Mouse (Mus musculus) hindbrain, postnatal 0 days (tissue): ENCODE measurements at regions not wholly inside any gene's neighbourhood (a gene's known extent, or its start where the extent isn't known, plus 50 kb on each side); places are given as distances from the start of the nearest gene placed in this dataset.
"Not testable (repeated sequence)": the region's sequence is repeated elsewhere in the genome, so short reads cannot be mapped to it uniquely, and the experiment has no call there.

Experiments used
- ATAC-seq: fragments of 200-750 bp; cut with Nextera tagmentation; 2 replicates; pipeline ENCODE4 v1.8.0; 2017; ENCODE audit warnings: mild to moderate bottlenecking, moderate TSS enrichment, moderate library complexity
- DNase-seq: peaks from one replicate; pipeline ENCODE4 v3.0.0-alpha.2; 2015; ENCODE audit warnings: low spot score
- H3K27ac ChIP-seq: fragments of 300-500 bp; sonication (generic); 2 replicates; pipeline ENCODE4 v1.5.1; 2014; ENCODE audit warnings: mild to moderate bottlenecking
- H3K27me3 ChIP-seq: fragments of 300-500 bp; sonication (generic); 2 replicates; pipeline ENCODE4 v1.6.1; 2014; ENCODE audit warnings: low read length, mixed read lengths; ENCODE audit not compliant: insufficient read depth
- H3K36me3 ChIP-seq: fragments of 300-500 bp; sonication (generic); 2 replicates; pipeline ENCODE4 v1.6.1; 2014; ENCODE audit warnings: low read length, mixed read lengths; ENCODE audit not compliant: insufficient read depth
- H3K4me1 ChIP-seq: fragments of 300-500 bp; sonication (generic); 2 replicates; pipeline ENCODE4 v1.6.1; 2014; ENCODE audit warnings: antibody characterized with exemption, low read length, mixed read lengths; ENCODE audit not compliant: insufficient read depth
- H3K4me2 ChIP-seq: fragments of 300-500 bp; sonication (generic); 2 replicates; pipeline ENCODE4 v1.6.1; 2014; ENCODE audit warnings: low read depth, mild to moderate bottlenecking, low read length, moderate library complexity, mixed read lengths
- H3K4me3 ChIP-seq: fragments of 300-500 bp; sonication (generic); 2 replicates; pipeline ENCODE4 v1.5.1; 2014; ENCODE audit warnings: low read length
- H3K9ac ChIP-seq: fragments of 300-500 bp; sonication (generic); replicated peaks from 2 replicates; pipeline ENCODE4 v1.6.1; 2014; ENCODE audit warnings: mild to moderate bottlenecking, low read length, moderate library complexity, mixed read lengths
- H3K9me3 ChIP-seq: fragments of 300-500 bp; sonication (generic); 2 replicates; pipeline ENCODE4 v1.6.1; 2016; ENCODE audit warnings: low read length, mixed read lengths
- CTCF ChIP-seq: IDR thresholded peaks from 2 replicates; pipeline ENCODE4 v1.5.1; 2016; ENCODE audit warnings: antibody characterized with exemption, control low read depth, low read depth
- WGBS: fragments of 180-500 bp; shearing (Covaris S2); extraction: QIAGEN DNeasy Blood & Tissue Kit; methylation state at CpG from one replicate; pipeline ENCODE4 v1.1.7; 2014; 5-methylcytosine and 5-hydroxymethylcytosine counted together

DNA sequence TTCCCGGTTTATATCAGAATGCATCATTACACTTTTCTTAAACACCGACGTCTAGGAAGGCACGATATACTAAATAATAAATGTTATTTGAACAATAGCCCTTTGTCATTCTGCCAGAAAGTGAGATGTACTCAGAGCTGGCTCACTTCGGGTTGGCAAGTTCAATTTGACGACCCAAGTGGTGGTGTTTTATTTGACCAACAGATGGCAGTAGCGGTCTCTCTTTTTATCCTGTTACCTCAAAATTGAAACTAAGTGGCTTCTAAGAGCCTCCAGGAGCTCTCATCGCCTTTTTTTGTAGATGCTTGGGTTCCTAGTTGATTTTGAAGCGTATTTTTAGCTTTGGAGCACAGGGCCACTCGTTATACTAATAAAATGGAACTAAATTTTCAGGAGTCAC lies 66.7 kb upstream of the Chmp2b start:
- 9% methylated on average over 10 of the region's 10 CpGs for WGBS
- H3K4me1 ChIP-seq, result no peaks in the 10 kb centered on the region
- peak; percentile 64; the same call in 1 of the 2 replicates for ATAC-seq
- H3K36me3 ChIP-seq, result no peaks in the 10 kb centered on the region
- no peak overlapping the region for H3K27ac ChIP-seq
- peak; percentile 72 for TF ChIP-seq CTCF
- H3K4me3 ChIP-seq, result no peak overlapping the region
- H3K9ac ChIP-seq, result no peak overlapping the region
- H3K27me3 ChIP-seq, result no peaks in the 10 kb centered on the region
- DNase-seq, result peak; percentile 90
- H3K9me3 ChIP-seq, result no peaks in the 10 kb centered on the region
- no peak overlapping the region for H3K4me2 ChIP-seq

DNA sequence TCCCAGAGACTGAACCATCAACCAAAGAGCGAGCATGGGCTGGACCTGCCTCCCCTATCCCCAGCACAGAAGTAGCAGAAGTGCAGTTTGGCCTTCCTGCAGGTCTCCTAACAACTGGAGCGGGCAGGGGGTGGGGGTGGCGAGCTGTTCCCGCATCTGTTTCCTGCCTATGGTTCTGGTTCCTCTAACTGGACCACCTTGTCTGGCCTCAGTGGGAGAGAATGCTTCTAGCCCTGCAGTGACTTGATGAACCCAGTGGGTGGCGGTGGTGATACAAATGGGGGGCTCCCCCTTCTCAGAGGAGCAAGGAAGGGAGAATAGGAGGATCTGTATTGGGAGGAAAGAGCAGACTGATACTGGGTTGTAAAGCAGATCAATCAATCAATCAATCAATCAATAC lies 69.2 kb upstream of the Chmp2b start:
- Histone ChIP-seq H3K4me3 (no peak overlapping the region), H3K9me3 (no peaks in the 10 kb centered on the region), H3K27ac (no peak overlapping the region), H3K4me2 (no peak overlapping the region), H3K4me1 (no peaks in the 10 kb centered on the region), H3K27me3 (no peaks in the 10 kb centered on the region), H3K9ac (no peak overlapping the region), H3K36me3 (no peaks in the 10 kb centered on the region)
- WGBS, result 65% methylated on average over 5 of the region's 5 CpGs
- ATAC-seq (no peak), DNase-seq (no peak)
- TF ChIP-seq CTCF, result no peak

DNA sequence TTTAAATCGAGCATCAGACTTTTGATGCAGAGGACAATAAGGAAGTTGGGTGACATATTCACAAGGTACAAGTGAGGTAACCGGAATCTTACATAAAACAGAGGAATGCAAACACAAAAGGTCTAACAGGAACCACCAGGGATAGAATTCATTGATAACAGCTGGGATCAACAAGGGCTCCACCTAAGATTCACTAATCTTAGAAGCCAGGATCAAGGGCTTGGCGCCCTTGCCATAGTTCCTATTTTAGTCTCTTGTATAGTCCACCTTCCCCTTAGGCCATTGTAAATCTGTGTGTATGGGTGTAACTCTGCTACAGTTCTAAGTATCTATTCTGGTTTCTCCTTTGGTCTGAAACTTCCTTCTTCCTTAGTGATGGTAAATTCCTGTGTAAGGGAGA lies 84.2 kb upstream of the Chmp2b start:
- not testable (repeated sequence) for H3K9ac ChIP-seq, H3K27me3 ChIP-seq, H3K36me3 ChIP-seq, ATAC-seq, H3K27ac ChIP-seq, H3K4me2 ChIP-seq, H3K4me1 ChIP-seq, DNase-seq, H3K9me3 ChIP-seq, H3K4me3 ChIP-seq
- WGBS, result 90% methylated on average over 3 of the region's 3 CpGs

- TF ChIP-seq CTCF, result no peak
- ATAC-seq (no peak), DNase-seq (no peak)
- Histone ChIP-seq H3K9ac (no peak overlapping the region), H3K27me3 (no peaks in the 10 kb centered on the region), H3K4me1 (no peaks in the 10 kb centered on the region), H3K4me2 (no peak overlapping the region), H3K27ac (no peak overlapping the region), H3K9me3 (no peaks in the 10 kb centered on the region), H3K36me3 (no peaks in the 10 kb centered on the region), H3K4me3 (no peak overlapping the region)
- 44% methylated on average over 3 of the region's 3 CpGs for WGBS
These were observed 86.5 kb upstream of the Chmp2b start for GRCm38 (mm10) chr16:65649061-65649460.

GRCm38 (mm10) chr16:65655490-65655889 lies 93.0 kb upstream of the Chmp2b start:
- Histone ChIP-seq H3K27me3 (no peaks in the 10 kb centered on the region), H3K9me3 (no peaks in the 10 kb centered on the region), H3K4me3 (no peak overlapping the region), H3K4me2 (no peak overlapping the region), H3K4me1 (no peaks in the 10 kb centered on the region), H3K27ac (no peak overlapping the region), H3K36me3 (no peaks in the 10 kb centered on the region), H3K9ac (no peak overlapping the region)
- DNase-seq (no peak), ATAC-seq (no peak)
- TF ChIP-seq CTCF, result no peak

GRCm38 (mm10) chr16:65657829-65658228 lies 95.3 kb upstream of the Chmp2b start:
- no peak for TF ChIP-seq CTCF
- H3K4me3 ChIP-seq, result no peak overlapping the region
- H3K27ac ChIP-seq, result no peak overlapping the region
- no peak for DNase-seq
- 28% methylated on average over 2 of the region's 2 CpGs for WGBS
- H3K4me2 ChIP-seq, result no peak overlapping the region
- no peak overlapping the region for H3K9ac ChIP-seq
- no peaks in the 10 kb centered on the region for H3K4me1 ChIP-seq
- no peaks in the 10 kb centered on the region for H3K27me3 ChIP-seq
- no peaks in the 10 kb centered on the region for H3K9me3 ChIP-seq
- H3K36me3 ChIP-seq, result no peaks in the 10 kb centered on the region
- peak; percentile 63; the same call in 1 of the 2 replicates for ATAC-seq

DNA sequence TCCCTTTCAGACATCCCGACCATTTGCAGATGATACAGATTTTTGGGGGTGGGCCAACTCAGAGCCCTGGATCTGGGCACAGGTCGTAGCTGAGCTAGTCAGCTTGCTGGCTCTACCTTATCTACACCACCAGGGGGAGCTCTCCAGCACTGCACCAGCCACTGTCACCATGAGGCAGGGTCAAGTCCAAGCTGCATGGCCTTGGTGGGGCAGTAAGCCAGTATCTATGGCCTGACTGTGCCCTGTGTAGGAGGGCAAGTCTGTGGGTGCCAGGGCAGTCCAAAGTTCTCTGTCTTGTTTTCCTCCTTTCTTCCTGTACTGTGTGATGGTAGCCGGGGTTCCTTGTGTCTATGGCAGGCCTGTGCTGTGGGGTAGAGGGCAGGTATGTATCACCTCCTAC lies 102.3 kb upstream of the Chmp2b start:
- DNase-seq, result no peak
- no peak overlapping the region for H3K4me3 ChIP-seq
- no peaks in the 10 kb centered on the region for H3K4me1 ChIP-seq
- no peak overlapping the region for H3K27ac ChIP-seq
- H3K9me3 ChIP-seq, result no peaks in the 10 kb centered on the region
- H3K4me2 ChIP-seq, result no peak overlapping the region
- H3K36me3 ChIP-seq, result no peaks in the 10 kb centered on the region
- ATAC-seq, result 0 out of 2 replicates have a peak, but pooled peaks have one; percentile 12
- peak; percentile 59 for TF ChIP-seq CTCF
- no peak overlapping the region for H3K9ac ChIP-seq
- WGBS, result 64% methylated on average over 3 of the region's 3 CpGs
- H3K27me3 ChIP-seq, result no peaks in the 10 kb centered on the region

DNA sequence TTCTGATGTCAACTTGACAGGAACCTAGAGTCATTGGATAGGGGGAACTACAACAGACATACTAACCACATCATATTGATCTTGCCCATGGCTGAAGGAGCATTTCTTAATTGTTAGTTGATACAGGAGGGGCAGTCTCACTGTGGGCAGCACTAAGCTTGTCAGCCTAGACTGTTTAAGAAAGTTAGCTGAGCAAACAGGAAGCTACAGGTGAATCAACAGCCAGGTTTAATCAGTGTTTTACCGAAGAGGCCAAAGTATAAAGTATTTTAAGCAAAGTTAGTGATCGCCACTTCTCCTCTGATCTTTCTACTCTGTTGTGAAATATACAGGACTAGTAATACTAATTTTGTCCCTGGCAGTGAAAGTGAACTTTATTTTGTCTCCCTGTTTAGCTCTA lies 109.6 kb upstream of the Chmp2b start:
- ATAC-seq, result no peak
- Histone ChIP-seq H3K36me3 (no peaks in the 10 kb centered on the region), H3K9ac (no peak overlapping the region), H3K4me1 (no peaks in the 10 kb centered on the region), H3K27ac (no peak overlapping the region), H3K4me3 (no peak overlapping the region), H3K4me2 (no peak overlapping the region), H3K9me3 (no peaks in the 10 kb centered on the region), H3K27me3 (no peaks in the 10 kb centered on the region)
- 94% methylated on average over 2 of the region's 2 CpGs for WGBS
- no peak for TF ChIP-seq CTCF
- DNase-seq, result no peak
